Mouse (Mus musculus) splenic B cell, adult 2 months (primary cell): ENCODE data around the gene Entpd8.
A peak's percentile ranks its signal among the peaks of the same experiment; 100 is the strongest.

Experiments used
- DNase-seq: peaks from one replicate; pipeline ENCODE4 v3.0.0-alpha.2; 2011; ENCODE audit warnings: low read depth, low spot score
- H3K27me3 ChIP-seq: 2 replicates; pipeline ENCODE4 v1.6.1; 2012; ENCODE audit warnings: mild to moderate bottlenecking, low read length, moderate library complexity, mixed read lengths; ENCODE audit not compliant: control insufficient read depth, poor library complexity, insufficient read depth, severe bottlenecking
- H3K36me3 ChIP-seq: 2 replicates; pipeline ENCODE4 v1.6.1; 2012; ENCODE audit warnings: mild to moderate bottlenecking, low read length, moderate library complexity, mixed read lengths; ENCODE audit not compliant: control insufficient read depth, poor library complexity, insufficient read depth, severe bottlenecking

The Entpd8 gene

DNA sequence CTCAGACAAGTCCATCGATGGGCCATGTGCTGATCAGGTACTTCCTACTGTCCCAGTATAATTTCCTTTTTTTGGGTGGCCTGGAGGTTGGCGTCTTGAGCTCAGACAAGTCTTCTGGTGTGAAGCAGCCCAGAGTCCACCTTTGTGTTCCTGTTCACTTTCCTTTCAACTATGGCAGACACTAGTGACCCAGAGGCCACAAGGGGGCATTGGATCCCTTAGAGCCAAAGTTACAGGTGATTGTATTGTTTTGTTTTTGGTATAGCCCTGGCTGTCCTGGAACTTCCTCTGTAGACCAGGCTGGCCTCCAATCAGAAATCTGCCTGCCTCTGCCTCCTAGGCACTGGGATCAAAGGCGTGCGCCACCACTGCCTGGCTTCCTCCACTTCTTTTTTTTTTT, 7.7 kb upstream of the Entpd8 start:
- DNase-seq: no peak
- H3K27me3 ChIP-seq: no peaks in the 10 kb centered on the region
- H3K36me3 ChIP-seq: no peaks in the 10 kb centered on the region

DNA sequence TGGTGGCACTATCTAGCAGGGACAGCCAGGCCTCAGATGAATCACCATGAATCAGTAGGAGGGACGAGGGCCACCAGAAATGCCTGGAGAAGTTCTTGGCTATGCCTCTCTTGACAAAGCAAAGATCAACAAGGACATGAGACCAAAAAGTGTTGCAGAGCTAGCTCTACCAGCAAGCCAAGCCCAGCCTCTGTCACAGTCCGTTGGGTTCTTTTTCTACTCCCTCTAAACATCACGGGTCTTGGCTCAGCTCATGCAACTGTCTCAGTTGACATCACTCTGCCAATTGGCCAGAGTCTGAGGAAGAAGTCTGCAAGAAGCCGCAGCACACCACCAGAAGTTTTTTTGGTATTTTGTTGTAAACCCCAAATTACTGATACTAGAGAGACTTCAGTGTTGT, 4.6 kb upstream of the Entpd8 start:
- H3K36me3 ChIP-seq: no peaks in the 10 kb centered on the region
- H3K27me3 ChIP-seq: no peaks in the 10 kb centered on the region
- DNase-seq: no peak

DNA sequence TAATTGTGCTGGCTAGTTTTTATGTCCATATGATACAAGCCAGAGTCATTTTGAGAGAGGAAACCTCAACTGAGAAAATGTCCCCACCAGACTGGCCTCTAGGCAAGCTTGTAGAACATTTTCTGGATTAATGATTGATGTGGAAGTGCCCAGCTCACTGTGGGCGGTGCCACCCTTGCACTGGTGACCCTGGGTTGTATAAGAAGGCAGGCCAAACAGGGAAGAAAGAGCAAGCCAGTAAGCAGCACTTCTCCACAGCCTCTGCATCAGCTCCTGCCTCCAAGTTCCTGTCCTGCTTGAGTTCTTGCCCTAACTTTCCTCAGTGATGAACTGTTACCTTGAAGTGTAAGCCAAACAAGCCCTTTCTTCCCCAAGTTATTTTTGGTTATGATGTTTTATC, 1.1 kb upstream of the Entpd8 start:
- no peak for DNase-seq
- no peaks in the 10 kb centered on the region for H3K36me3 ChIP-seq
- H3K27me3 ChIP-seq: no peaks in the 10 kb centered on the region

DNA sequence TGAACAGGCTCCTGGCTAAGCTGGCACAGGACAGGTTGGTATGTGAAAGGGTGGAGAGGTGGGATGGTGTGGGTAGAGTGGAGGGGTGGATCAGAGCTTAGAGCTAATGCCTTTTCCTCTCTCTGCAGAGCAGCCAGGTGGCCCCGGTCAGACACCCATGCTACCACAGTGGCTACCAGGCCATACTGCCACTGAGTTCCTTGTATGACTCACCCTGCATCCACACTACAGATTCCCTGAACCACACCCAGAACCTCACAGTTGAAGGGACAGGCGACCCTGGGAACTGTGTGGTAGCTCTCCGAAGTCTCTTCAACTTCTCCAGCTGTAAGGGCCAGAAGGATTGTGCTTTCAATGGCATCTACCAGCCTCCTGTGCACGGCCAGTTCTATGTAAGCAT, 3.6 kb downstream of the Entpd8 start:
- Histone ChIP-seq H3K36me3 (no peaks in the 10 kb centered on the region), H3K27me3 (no peaks in the 10 kb centered on the region)
- DNase-seq: no peak

DNA sequence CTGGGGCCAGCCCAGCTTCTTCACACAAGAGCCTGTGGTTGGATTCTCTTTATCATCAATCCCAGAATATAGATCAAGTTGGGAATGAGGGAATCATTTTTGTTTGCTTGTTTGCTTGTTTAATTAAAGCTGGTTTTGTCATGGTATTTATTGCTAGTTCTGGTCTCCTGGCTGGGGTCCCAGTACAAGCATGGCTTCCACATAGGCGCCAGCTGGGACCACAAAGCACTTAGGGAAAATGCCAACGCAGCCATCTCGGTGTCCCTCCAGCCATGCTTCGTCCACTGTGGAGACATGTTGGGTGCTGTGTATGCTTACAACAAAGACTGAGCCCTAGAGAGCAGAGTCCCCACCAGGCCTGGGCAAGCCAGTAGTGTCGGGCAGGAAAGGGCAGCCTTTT, 5.5 kb downstream of the Entpd8 start:
- H3K27me3 ChIP-seq: no peaks in the 10 kb centered on the region
- no peak for DNase-seq
- no peaks in the 10 kb centered on the region for H3K36me3 ChIP-seq

DNA sequence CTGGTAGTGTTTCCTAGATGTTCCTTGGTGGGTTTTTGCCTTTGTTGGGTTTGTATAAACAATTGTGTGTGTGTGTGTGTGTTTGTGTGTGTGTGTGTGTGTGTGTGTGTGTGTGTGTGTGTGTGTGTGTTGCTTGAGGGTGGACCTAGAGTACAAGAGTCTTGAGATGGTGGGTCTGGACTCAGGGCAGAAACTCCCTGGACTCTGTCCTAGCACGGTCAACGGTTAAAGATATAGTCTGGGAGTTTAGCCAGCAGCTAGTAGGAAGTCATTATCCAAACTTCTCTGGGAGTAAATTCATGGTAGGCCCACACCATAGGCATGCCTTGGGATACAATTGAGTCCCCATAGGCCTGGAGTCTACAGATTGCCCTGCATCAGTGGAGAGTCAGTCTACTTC, 7.7 kb downstream of the Entpd8 start:
- no peak for DNase-seq
- no peaks in the 10 kb centered on the region for H3K27me3 ChIP-seq
- H3K36me3 ChIP-seq: no peaks in the 10 kb centered on the region

DNA sequence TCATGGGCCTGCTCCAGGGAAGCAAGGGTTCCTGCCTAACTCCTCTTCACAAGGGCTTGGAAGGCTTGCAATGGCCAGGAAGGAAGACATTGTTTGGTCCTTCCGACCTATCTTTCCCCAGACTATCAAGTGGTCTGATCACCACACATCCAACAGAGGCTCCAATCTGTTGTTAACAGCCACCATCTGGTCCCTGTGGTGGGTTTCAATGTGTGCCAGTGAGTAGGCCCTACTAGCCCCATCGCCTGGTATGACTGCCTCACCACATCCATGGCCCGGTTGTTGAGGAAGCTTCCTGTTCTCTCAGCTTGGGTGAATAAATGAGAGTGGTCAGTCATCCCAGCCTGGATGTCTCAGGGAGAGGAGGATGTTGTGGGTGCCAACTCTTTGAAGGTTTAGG, 8.5 kb downstream of the Entpd8 start:
- no peak for DNase-seq
- no peaks in the 10 kb centered on the region for H3K27me3 ChIP-seq

DNA sequence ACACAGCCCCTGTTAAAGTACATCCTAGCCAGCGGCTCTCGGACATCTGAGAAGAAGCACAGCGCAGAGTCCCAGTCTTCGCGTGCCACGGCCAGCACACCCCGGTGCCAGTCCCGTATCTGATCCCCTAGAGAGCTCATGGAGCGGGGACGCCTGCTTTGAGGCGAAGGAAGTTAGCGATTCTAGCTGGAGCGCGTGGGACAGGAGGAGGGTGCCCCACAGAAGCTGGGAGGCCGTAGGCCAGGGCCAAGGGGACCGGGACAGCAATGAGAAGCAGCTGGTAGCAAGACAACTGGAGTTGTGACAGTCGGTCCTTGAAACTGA, 14.6 kb downstream of the Entpd8 start:
- Histone ChIP-seq H3K36me3 (no peaks in the 10 kb centered on the region), H3K27me3 (no peaks in the 10 kb centered on the region)
- DNase-seq: no peak

More for the DNA sequence above, 8.5 kb downstream of the Entpd8 start:
- H3K36me3 ChIP-seq: no peaks in the 10 kb centered on the region

DNA sequence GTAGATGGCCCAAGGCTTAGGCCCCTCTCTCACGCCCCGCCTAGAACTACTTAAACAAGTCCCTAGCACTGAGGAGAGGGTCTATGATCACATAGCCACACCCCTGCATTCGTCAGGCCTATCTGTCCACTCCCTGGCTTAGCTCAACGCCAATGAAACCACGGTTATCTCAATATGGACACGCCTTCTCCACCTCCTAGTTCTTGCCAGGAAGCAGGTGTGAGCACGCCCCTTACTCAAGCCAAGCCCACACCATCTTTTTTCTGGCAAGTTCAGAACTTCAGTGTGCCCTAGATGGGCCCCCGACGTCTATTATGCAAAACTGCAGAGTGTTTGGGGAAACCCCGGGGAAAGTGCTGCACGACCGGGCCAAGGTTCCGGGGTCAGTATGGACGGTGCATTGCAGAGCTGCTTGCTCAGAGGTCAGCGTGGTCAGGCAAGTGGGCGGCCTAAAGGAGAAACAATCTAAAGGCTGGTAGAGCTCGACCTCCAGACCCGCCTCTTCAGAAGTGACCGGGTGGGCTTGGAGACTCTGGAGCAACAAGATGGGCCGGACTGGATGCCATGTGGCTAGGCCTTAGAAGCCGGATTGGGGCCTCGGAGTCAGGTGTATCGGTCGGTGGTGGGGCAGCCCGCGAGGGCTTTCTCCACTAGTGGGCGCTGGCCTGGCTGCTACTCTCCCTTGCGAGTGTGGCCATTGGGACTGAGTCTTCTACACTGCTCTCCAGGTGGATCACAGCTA, 15.2 kb downstream of the Entpd8 start, which contains the start of gene Noxa1:
Gene Noxa1, minus strand, starts transcription at position 41 of the 742 bp plus-strand sequence.
- no peaks in the 10 kb centered on the region for H3K36me3 ChIP-seq
- H3K27me3 ChIP-seq: no peaks in the 10 kb centered on the region
- DNase-seq: peak; percentile 5

DNA sequence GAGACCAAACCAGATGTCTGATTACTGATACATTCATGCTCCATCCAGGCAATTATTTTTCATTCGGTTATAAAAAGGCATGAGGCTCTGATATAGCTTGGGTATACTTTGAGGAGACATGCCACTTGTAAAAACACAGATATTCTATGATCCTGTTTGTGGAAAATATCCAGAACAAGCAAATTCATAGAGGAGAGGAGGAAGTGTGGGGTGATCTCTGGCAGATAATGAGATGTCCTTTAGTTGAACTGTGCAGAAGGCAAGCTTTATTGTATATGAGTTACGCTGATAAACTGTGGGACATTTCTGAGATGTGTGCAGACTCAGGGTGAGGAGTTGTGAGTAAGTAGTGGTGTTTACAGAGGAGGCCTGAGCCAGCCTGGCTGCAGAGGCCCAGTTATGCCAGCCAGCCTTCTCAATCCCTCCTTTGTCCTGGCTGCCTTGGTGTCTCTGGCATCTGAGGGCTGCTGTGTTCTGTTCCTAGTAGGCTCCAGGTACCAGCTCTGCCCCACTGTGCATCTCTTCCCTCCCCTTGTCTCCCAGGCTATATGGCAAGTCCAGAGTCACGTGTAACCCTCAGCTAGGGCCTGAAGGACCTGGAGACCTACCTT, 18.0 kb downstream of the Entpd8 start:
- no peak for DNase-seq
- Histone ChIP-seq H3K36me3 (no peaks in the 10 kb centered on the region), H3K27me3 (no peaks in the 10 kb centered on the region)

DNA sequence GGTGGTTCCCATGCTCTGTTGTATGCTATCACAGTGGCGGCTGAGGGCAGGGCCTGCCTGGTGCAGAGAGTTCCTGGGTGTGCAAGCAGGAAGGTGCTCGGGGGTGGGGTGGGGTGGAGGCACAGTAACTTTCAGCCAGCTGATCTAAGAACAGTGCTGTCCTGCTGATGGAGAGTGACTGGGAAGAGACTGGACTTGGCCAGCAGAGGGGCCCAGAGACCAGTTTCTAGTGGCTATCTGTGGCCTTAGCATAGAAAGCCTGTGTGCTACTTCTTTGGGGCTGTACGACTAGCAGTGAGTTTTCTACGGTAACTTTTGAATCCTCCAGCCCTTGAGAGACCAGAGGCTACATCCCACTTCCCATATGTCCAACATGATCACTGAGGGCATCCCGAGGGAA, 18.9 kb downstream of the Entpd8 start:
- Histone ChIP-seq H3K27me3 (no peaks in the 10 kb centered on the region), H3K36me3 (no peaks in the 10 kb centered on the region)
- DNase-seq: no peak

DNA sequence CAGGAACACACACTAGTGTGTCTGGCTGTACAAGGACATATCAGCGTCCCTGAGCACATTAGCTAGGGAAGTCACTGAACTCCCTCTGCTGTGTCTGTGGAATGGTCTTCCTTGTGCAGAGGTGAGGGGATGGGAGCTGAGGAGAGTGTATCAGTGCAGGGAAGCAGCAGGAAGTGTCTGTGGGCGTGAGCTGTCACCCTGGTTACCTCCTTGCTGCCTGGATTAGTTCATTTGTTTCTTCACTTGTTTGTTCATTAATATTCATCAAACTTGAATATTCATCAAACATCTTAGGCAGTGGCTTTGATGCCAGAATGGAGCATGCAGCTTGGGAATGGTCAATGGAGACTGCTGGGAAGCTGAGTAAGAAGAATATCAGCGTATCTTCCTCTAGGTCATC, 19.6 kb downstream of the Entpd8 start:
- Histone ChIP-seq H3K27me3 (no peaks in the 10 kb centered on the region), H3K36me3 (no peaks in the 10 kb centered on the region)
- DNase-seq: no peak

DNA sequence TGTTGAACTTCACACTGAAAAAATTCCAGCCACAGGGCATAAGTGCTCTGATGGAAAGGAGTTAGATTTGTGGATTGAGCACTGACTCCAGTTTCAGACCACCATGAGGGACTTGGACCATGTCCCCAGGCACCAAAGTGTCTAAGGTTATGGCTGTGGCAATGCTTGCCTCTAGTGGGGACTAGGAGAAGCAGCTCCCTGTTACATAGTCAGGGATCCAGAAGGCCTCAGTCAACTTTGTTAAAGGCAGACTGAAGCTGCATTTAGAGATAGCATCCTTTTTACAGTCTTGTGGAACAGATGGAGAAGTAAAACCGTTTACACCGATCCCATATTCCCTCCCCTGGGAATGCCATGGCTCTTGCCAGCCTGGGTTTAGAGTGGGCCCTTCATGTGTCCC, 24.0 kb downstream of the Entpd8 start:
- Histone ChIP-seq H3K36me3 (no peaks in the 10 kb centered on the region), H3K27me3 (no peaks in the 10 kb centered on the region)
- DNase-seq: no peak

DNA sequence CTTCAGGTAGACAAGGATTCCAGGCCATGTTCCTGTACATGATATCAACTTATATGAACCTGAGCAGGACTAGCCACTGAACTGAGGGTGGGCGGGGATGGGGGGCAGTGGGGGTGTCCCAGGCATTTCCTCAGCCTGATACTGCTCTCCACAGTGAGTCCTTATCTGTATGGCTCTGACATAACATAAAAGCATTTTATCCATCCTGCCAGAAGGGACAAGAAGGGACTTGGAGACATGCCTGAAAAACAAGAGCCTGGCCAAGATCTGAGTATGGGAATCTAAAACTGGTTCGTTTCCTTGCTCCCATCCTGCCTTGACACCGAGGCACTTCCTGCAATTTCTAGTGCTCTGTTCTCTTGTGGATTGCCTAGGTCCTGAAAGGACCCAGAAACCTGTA, 25.9 kb downstream of the Entpd8 start:
- Histone ChIP-seq H3K36me3 (no peaks in the 10 kb centered on the region), H3K27me3 (no peaks in the 10 kb centered on the region)
- no peak for DNase-seq

DNA sequence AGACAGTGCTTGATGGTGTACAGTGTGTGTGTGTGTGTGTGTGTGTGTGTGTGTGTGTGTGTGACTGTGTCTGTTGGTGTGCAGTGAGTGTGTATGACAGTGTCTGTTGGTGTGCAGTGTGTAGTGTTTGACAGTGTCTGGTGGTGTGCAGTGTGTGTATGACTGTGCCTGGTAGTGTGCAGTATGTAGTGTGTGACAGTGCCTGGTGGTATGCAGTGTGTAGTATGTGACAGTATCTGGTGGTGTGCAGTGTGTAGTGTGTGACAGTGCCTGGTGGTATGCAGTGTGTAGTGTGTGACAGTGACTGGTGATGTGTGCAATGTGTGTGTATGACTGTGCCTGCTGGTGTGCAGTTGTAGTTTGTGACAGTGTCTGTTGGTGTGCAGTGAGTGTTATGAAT, 29.4 kb downstream of the Entpd8 start:
- Histone ChIP-seq H3K27me3 (no peaks in the 10 kb centered on the region), H3K36me3 (no peaks in the 10 kb centered on the region)
- no peak for DNase-seq
